In genomic region chr15:6398881-6399280, GRCm38 (mm10) we compare ENCODE assay signal across 23 mouse cellular contexts. TPM values are rescaled to one million over a fixed set of nuclear protein-coding genes. Genes with fewer than 3 reads are reported as not detected.
"Had no signal": no experiment of that assay in that cellular context is flagged by ENCODE, and none has a peak within 500 bp of the region (broad histone marks: within the 10 kb centered on the region; RNA-seq: fewer than 3 reads in every experiment).

No protein-coding gene starts in this region.

- H3K27me3 ChIP-seq: neural tube, embryonic 13.5 days; neural tube, embryonic 15.5 days; stomach, embryonic 15.5 days had no signal

- H3K9ac ChIP-seq: neural tube, embryonic 13.5 days; neural tube, embryonic 15.5 days; stomach, embryonic 15.5 days had no signal

- H3K4me1 ChIP-seq: neural tube, embryonic 13.5 days; neural tube, embryonic 15.5 days; stomach, embryonic 15.5 days had no signal

- H3K27ac ChIP-seq: neural tube, embryonic 13.5 days; neural tube, embryonic 15.5 days; stomach, embryonic 15.5 days; stomach, postnatal 0 days had no signal

- H3K4me3 ChIP-seq: neural tube, embryonic 13.5 days; neural tube, embryonic 15.5 days; stomach, embryonic 15.5 days had no signal

- H3K9me3 ChIP-seq: neural tube, embryonic 13.5 days; neural tube, embryonic 15.5 days; stomach, embryonic 15.5 days had no signal

- H3K4me2 ChIP-seq: neural tube, embryonic 13.5 days; neural tube, embryonic 15.5 days; stomach, embryonic 15.5 days had no signal

- H3K36me3 ChIP-seq: neural tube, embryonic 13.5 days; neural tube, embryonic 15.5 days; stomach, embryonic 15.5 days had no signal

- DNase-seq: retina, postnatal 1 day; right cerebral cortex, adult 18-20 months; right cerebral cortex, postnatal 14 days; right cerebral cortex, postnatal 25 days; right cerebral cortex, postnatal 4 days; spleen, adult 18-20 months; thymus, adult 18-20 months; thymus, adult 2 months; thymus, postnatal 14 days; thymus, postnatal 25 days; thymus, postnatal 36 days; thymus, postnatal 4 days had no signal

RNA-seq across cellular contexts. Expression of gene C9, which starts 46.2 kb away (rescaled TPM):
- total RNA-seq: neutrophil, adult 5-6 weeks had no signal
- polyA plus RNA-seq: neural tube, embryonic 13.5 days; neural tube, embryonic 14.5 days; neural tube, embryonic 15.5 days; small intestine, adult 2 months; spleen, adult 2 months; stomach, embryonic 14.5 days; stomach, postnatal 0 days; testis, adult 2 months; thymus, adult 2 months; thymus, postnatal 0 days had no signal
